Mouse (Mus musculus): Measurements from ENCODE around the gene Trim63. TPM values are rescaled to one million over a fixed set of nuclear protein-coding genes. Genes with fewer than 3 reads are reported as not detected.

Trim63 gene
- polyA plus RNA-seq, 1 experiment = 7.4 TPM

DNA sequence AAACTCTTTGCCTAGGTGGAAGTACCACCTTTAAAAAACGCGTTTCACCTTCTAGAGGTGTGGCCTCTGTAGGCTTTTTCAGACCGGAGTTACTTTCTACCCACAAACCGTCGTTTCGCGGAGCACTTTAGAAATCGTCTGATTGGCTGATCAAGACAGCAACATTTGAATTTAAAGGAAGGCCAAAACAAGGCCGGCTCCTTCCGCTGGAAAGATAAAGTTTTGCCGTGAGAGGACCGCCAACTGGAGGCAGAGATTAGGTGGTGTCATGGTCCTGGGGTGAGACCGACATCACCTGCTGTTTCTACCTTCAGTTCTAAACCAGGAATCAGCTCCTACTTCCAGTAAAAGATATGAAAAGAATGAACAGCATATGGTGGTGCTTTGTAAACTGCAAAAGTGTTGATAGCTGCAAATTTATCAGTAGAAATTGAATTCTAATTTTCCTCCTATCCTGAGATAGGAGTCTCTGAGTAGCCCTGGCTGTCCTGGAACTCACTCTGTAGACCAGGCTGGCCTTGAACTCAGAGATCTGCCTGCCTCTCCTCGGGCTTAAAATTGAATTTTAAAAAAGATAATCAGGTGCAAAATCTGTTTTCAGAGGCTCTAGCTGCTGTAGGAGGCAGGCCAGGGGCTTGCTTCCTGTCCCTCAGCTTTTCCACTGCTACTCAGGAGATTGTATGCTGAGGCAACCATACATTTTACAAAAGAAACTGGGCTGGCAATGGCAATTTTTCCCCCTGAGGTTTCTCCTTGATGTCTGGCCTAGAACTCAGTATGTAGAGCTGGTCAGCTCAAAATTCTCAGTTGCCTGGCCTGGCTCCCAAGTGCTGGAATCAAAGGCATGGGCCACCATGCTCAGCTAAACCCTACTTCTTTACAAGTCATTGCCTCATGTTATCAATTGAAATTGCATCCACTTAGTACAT, 41.2 kb upstream of the Trim63 start:
- Histone ChIP-seq H3K27ac (ENCODE audit: insufficient read depth, low read depth, low read length) (peak overlapping the region; percentile 42; the same call in 1 of the 2 replicates), H3K4me3 (ENCODE audit: insufficient read depth, low read depth, low read length) (peak overlapping the region; percentile 47), H3K4me1 (ENCODE audit: control insufficient read depth, insufficient read depth, low read length) (no peaks in the 10 kb centered on the region; the same call in 1 of the 2 replicates), H3K27me3 (replicated peaks; ENCODE audit: control insufficient read depth, insufficient read depth, low read length) (no peaks in the 10 kb centered on the region), H3K36me3 (ENCODE audit: control insufficient read depth, insufficient read depth, low read length) (peaks cover 4% of the 10 kb centered on the region; the same call in 1 of the 2 replicates)
- TF ChIP-seq POLR2A (IDR thresholded peaks at IDR 0.05; ENCODE audit: low read depth, low read length) = no peak
- no peak for TF ChIP-seq CTCF (conservative IDR thresholded peaks at IDR 0.05; ENCODE audit: insufficient read depth, insufficient read length, low read depth, low read length)
- DNase-seq = peak; percentile 45
- WGBS = 9% methylated on average over 14 of the region's 14 CpGs

DNA sequence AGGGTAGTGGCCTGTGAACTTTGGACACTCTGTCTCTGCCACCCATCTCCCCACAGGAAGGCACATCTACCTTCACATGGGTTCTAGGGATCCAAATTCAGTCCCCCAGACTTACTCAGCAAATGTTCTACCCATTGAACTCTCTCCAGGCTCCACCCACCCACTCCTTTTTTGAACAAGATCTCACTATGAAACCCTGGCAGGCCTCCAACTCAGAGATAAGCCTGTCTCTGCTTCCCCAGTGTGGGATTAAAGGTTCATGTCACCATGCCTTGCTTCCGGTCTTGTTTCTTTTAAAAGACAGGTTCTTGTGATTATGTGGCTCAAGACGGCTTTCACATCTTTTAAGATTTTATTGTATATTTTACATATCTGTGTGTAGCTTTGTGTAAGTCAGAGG, 30.0 kb upstream of the Trim63 start:
- Histone ChIP-seq H3K4me1 (ENCODE audit: control insufficient read depth, insufficient read depth, low read length) (peaks cover 6% of the 10 kb centered on the region; the same call in 1 of the 2 replicates), H3K27me3 (replicated peaks; ENCODE audit: control insufficient read depth, insufficient read depth, low read length) (no peaks in the 10 kb centered on the region), H3K4me3 (ENCODE audit: insufficient read depth, low read depth, low read length) (no peak overlapping the region), H3K27ac (ENCODE audit: insufficient read depth, low read depth, low read length) (no peak overlapping the region), H3K36me3 (ENCODE audit: control insufficient read depth, insufficient read depth, low read length) (no peaks in the 10 kb centered on the region; the same call in 1 of the 2 replicates)
- DNase-seq = peak; percentile 11
- TF ChIP-seq POLR2A (IDR thresholded peaks at IDR 0.05; ENCODE audit: low read depth, low read length) (no peak), CTCF (conservative IDR thresholded peaks at IDR 0.05; ENCODE audit: insufficient read depth, insufficient read length, low read depth, low read length) (no peak)
- WGBS = 96% methylated on average over 2 of the region's 2 CpGs

DNA sequence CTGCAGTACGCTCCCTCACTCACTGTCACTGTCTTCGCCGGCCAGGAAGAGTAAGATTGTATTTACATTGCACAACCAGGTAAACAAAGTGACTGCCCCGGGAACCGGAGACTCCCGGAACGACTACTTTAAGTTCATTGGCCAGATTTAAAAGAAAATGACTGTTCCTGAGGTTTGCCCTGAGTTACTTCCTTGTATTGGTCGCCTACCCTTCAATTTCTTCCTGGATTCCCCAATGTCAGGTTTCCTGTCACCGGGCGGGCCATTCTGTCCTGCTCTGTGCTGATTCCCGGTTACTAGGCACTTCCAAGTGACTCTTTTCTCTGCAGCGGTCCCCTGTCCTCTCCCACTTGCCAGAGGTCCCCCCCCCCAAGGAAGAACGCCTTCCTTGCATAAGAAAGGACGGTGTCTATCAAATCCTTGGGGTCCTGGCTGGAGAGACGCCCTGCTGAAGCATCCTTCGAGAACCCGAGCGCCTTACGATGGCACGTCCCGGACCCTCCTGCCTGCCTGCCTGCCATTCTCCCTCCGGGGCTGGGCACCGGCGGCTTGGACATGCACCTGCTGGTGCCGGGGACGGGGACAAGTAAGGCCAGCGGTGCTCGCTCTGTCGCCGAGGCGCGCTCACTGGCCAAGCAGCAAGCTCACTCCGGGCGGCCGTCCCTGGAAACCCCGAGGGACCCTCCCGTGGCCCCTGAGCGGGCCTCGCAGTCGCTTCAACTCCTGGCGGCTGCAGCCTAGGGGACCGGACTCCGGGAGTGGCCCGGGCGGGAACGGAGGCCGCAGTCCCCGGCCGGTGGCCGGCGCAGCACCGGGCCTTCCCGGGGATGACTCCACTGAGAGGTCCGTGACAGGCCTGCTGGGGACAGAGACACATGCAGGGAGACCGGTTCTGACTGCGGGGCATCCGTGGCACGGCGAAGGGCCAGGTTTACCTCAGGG, 28.4 kb upstream of the Trim63 start:
- WGBS = 1% methylated on average over 59 of the region's 59 CpGs
- Histone ChIP-seq H3K27me3 (replicated peaks; ENCODE audit: control insufficient read depth, insufficient read depth, low read length) (no peaks in the 10 kb centered on the region), H3K4me3 (ENCODE audit: insufficient read depth, low read depth, low read length) (peak overlapping the region; percentile 96), H3K36me3 (ENCODE audit: control insufficient read depth, insufficient read depth, low read length) (no peaks in the 10 kb centered on the region), H3K4me1 (ENCODE audit: control insufficient read depth, insufficient read depth, low read length) (peaks cover 6% of the 10 kb centered on the region; the same call in 1 of the 2 replicates), H3K27ac (ENCODE audit: insufficient read depth, low read depth, low read length) (peak overlapping the region; percentile 44; the same call in 1 of the 2 replicates)
- TF ChIP-seq CTCF (conservative IDR thresholded peaks at IDR 0.05; ENCODE audit: insufficient read depth, insufficient read length, low read depth, low read length) = no peak
- no peak for TF ChIP-seq POLR2A (IDR thresholded peaks at IDR 0.05; ENCODE audit: low read depth, low read length)
- no peak for DNase-seq

DNA sequence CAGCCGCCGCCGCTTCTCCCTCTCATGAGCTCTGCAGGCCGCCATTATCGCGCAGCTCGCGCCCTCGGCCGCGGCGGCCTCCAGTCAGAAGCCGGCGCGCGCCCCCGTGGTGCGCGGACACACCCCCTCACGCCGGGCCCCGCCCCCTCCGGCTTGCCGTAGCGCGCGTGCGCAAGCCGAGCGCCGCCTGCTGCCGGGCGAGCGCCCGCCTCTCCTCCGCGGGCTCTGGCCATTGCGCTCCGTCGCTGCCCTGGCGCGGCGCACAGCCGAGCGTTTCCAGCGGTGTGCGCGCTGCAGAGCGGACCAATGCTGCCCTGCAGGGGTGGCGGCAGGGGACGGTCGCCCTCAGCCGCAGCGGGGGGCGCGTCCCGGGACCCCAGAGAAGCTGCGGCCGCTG, 27.8 kb upstream of the Trim63 start:
- peak; percentile 97 for DNase-seq
- under 1% methylated on average over 59 of the region's 59 CpGs for WGBS
- TF ChIP-seq CTCF (conservative IDR thresholded peaks at IDR 0.05; ENCODE audit: insufficient read depth, insufficient read length, low read depth, low read length) (0 out of 2 replicates have a peak, but pooled peaks have one; percentile 20), POLR2A (IDR thresholded peaks at IDR 0.05; ENCODE audit: low read depth, low read length) (peak; percentile 13)

DNA sequence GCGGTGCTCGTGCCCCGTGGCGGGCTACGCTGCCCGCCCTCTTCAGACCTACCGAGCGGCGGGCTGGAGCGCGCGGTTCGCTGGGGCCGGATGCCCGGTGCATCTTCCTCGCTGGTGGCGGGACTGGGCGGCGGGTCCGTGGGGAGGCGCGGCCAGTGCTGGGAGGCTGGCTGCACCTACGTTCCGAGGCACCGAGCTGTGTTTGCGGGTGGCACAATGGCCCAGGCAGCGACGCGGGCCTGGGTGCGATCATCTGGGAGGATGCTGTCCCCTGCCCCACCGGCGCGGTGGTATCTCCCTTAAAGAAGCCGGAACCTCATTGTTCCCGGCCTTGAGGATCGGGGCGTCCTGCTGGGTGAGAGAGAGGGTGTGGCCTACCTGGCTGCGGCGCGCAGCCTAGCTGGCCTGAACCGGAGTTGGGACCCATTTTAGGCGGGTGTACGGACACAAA, 27.3 kb upstream of the Trim63 start, which contains the start of gene Pdik1l:
Pdik1l (minus strand) TSS at position 321 of the 451 bp plus-strand sequence.
- Histone ChIP-seq H3K36me3 (ENCODE audit: control insufficient read depth, insufficient read depth, low read length) (no peaks in the 10 kb centered on the region), H3K27ac (ENCODE audit: insufficient read depth, low read depth, low read length) (peak within 1 kb of the TSS; percentile 92), H3K4me1 (ENCODE audit: control insufficient read depth, insufficient read depth, low read length) (peaks cover 6% of the 10 kb centered on the region; the same call in 1 of the 2 replicates), H3K27me3 (replicated peaks; ENCODE audit: control insufficient read depth, insufficient read depth, low read length) (no peaks in the 10 kb centered on the region), H3K4me3 (ENCODE audit: insufficient read depth, low read depth, low read length) (peak within 1 kb of the TSS; percentile 96)
- WGBS = under 1% methylated on average over 43 of the region's 43 CpGs
- DNase-seq = peak; percentile 82
- TF ChIP-seq POLR2A (IDR thresholded peaks at IDR 0.05; ENCODE audit: low read depth, low read length) (no peak), CTCF (conservative IDR thresholded peaks at IDR 0.05; ENCODE audit: insufficient read depth, insufficient read length, low read depth, low read length) (no peak)

More for the DNA sequence above, 27.8 kb upstream of the Trim63 start:
- Histone ChIP-seq H3K4me1 (ENCODE audit: control insufficient read depth, insufficient read depth, low read length) (peaks cover 6% of the 10 kb centered on the region; the same call in 1 of the 2 replicates), H3K4me3 (ENCODE audit: insufficient read depth, low read depth, low read length) (peak overlapping the region; percentile 96), H3K36me3 (ENCODE audit: control insufficient read depth, insufficient read depth, low read length) (no peaks in the 10 kb centered on the region), H3K27ac (ENCODE audit: insufficient read depth, low read depth, low read length) (peak overlapping the region; percentile 92), H3K27me3 (replicated peaks; ENCODE audit: control insufficient read depth, insufficient read depth, low read length) (no peaks in the 10 kb centered on the region)

DNA sequence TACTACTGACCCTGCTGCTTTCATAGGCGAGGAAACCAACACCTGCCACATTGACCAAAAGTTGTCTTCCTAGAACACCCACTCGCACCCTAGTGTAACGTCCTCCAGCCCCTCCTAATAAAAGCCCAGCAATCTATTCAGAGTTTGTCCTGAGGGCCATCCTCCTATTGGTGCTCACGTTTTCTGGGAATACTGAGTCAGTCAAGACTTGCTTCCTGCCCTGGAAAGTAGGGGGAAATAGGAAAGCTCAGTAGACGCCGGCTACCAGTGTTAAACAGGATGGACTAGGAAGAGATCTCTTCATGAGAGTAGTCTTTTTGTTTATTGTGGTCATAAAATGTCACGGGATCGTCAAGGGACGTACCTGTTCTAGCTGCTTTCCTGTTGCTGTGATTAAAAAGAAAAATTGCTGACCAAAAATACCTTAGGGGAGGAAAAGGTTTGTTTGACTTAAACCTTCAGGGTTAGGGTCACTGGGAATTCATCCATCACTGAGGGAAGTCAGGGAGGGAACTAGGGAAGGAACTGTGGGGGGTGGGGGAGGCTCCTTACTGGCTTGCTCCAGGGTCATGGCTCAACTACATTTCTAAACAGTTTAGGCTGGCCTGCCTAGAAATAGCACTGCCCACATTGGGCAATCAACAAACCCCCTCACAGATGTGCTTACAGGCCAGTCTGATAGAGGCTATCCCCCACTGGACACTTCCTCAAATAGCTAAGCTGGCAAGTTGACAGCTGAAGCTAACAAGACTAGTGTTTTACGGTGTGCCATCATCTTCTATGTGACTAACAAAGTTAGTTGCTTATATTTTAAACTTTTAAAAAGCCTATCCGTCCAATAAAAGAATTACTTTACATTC, 26.3 kb upstream of the Trim63 start:
- Histone ChIP-seq H3K27ac (ENCODE audit: insufficient read depth, low read depth, low read length) (peak overlapping the region; percentile 92; the same call in 1 of the 2 replicates), H3K27me3 (replicated peaks; ENCODE audit: control insufficient read depth, insufficient read depth, low read length) (no peaks in the 10 kb centered on the region), H3K4me1 (ENCODE audit: control insufficient read depth, insufficient read depth, low read length) (peaks cover 6% of the 10 kb centered on the region; the same call in 1 of the 2 replicates), H3K36me3 (ENCODE audit: control insufficient read depth, insufficient read depth, low read length) (no peaks in the 10 kb centered on the region), H3K4me3 (ENCODE audit: insufficient read depth, low read depth, low read length) (no peak overlapping the region; the same call in 1 of the 2 replicates)
- WGBS = 27% methylated on average over 11 of the region's 11 CpGs
- TF ChIP-seq POLR2A (IDR thresholded peaks at IDR 0.05; ENCODE audit: low read depth, low read length) (no peak), CTCF (conservative IDR thresholded peaks at IDR 0.05; ENCODE audit: insufficient read depth, insufficient read length, low read depth, low read length) (no peak)
- peak; percentile 31 for DNase-seq

Measured in kidney, adult 2 months (tissue).